Mouse (Mus musculus): ENCODE data around the gene Wipf1. TPM values are rescaled to one million over a fixed set of nuclear protein-coding genes. Genes with fewer than 3 reads are reported as not detected.
A peak's percentile ranks its signal among the peaks of the same experiment; 100 is the strongest.

Wipf1 gene
- total and polyA plus RNA-seq, 2 experiments from 2014 or later = 1.8 to 2.4 TPM

DNA sequence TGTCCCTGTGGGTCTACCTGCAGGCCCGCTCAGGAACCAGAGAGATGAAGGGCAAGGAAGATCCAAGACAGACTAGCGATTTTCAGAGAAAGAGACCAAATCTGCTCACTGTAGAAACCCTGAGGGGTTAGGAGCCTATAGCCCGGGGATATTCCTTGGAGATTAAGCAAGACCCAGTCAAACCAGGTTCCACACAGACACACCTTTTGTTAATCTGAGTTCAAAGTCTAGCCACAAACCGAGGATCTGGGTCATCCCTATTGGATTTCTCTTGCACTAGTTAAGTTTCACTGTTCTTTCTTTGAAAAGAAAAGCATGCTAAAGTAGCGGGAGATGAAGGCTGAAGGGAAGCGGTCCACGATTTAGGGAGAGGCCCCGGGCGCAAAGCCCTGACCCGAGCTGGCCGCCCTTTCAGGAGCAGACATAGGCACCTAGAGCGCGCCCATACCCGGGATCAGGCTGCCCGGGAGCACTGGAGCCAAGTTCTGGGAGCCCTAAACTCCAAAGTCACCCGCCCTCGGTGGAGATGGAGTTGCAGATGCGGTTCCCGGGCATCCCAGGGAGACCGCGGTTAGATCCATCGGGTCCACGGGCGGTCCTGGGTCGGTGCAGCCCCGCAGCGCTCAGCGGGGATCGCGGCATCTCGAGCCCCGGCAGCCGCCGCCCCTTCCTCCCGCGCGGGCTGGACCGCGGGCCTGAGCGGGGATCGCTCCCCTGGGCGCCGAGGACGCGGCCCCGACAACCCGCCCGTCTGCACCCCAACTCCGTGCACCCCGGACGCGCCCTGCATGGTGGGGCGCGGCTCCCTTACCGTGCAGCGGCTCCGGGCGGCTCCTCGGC lies 798 bp downstream of the Wipf1 start:
- TF ChIP-seq CTCF (IDR thresholded peaks at IDR 0.05) = no peak

DNA sequence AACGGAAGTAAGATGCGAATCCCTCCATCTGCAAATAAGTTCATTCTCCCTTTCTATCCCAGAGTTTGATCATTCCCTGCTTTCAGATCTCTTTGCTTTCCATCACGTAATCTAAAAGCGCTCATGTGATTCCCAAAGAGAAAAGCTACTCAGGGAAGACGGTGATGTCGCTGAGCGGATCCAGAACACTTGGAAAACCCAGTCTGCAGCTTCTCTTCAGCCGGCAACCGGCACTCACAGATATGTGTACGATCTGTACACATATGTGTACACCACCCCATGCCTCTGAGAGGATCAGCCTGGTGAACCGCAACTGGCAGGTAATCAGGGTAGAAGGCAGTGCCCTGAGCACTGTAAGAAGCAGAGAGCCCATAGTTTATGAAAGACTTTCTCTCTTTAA lies 1.6 kb downstream of the Wipf1 start:
- no peak for ATAC-seq (ENCODE audit: low FRiP score)
- H3K9me3 ChIP-seq (ENCODE audit: low read length) = no peaks in the 10 kb centered on the region
- H3K27me3 ChIP-seq (ENCODE audit: insufficient read depth, low read length) = 0 out of 2 replicates have a peak, but pooled peaks cover 7% of the 10 kb centered on the region
- peak overlapping the region; percentile 62; the same call in 1 of the 2 replicates for H3K4me3 ChIP-seq (ENCODE audit: low read depth, low read length)
- no peaks in the 10 kb centered on the region for H3K36me3 ChIP-seq (ENCODE audit: insufficient read depth, low read length)
- DNase-seq (ENCODE audit: low spot score) = no peak
- no peaks in the 10 kb centered on the region for H3K4me1 ChIP-seq (ENCODE audit: insufficient read depth, low read length)
- no peak overlapping the region for H3K27ac ChIP-seq (ENCODE audit: low read depth, low read length)
- no peak for TF ChIP-seq CTCF (IDR thresholded peaks at IDR 0.05)
- H3K4me2 ChIP-seq (ENCODE audit: low read depth, low read length, poor library complexity, severe bottlenecking) = peak overlapping the region; percentile 10; the same call in 1 of the 2 replicates
- no peak overlapping the region for H3K9ac ChIP-seq (replicated peaks; ENCODE audit: low read length, poor library complexity, severe bottlenecking)
- WGBS = 83% methylated on average over 11 of the region's 11 CpGs

More for the DNA sequence above, 798 bp downstream of the Wipf1 start:
- Histone ChIP-seq H3K9ac (replicated peaks; ENCODE audit: low read length, poor library complexity, severe bottlenecking) (peak overlapping the region; percentile 50), H3K4me1 (ENCODE audit: insufficient read depth, low read length) (no peaks in the 10 kb centered on the region), H3K4me2 (ENCODE audit: low read depth, low read length, poor library complexity, severe bottlenecking) (peak overlapping the region; percentile 98), H3K36me3 (ENCODE audit: insufficient read depth, low read length) (no peaks in the 10 kb centered on the region), H3K4me3 (ENCODE audit: low read depth, low read length) (peak overlapping the region; percentile 62), H3K27me3 (ENCODE audit: insufficient read depth, low read length) (0 out of 2 replicates have a peak, but pooled peaks cover 7% of the 10 kb centered on the region), H3K27ac (ENCODE audit: low read depth, low read length) (no peak overlapping the region), H3K9me3 (ENCODE audit: low read length) (no peaks in the 10 kb centered on the region)
- 2% methylated on average over 45 of the region's 59 CpGs for WGBS
- ATAC-seq (ENCODE audit: low FRiP score) = peak; percentile 41
- no peak for DNase-seq (ENCODE audit: low spot score)

DNA sequence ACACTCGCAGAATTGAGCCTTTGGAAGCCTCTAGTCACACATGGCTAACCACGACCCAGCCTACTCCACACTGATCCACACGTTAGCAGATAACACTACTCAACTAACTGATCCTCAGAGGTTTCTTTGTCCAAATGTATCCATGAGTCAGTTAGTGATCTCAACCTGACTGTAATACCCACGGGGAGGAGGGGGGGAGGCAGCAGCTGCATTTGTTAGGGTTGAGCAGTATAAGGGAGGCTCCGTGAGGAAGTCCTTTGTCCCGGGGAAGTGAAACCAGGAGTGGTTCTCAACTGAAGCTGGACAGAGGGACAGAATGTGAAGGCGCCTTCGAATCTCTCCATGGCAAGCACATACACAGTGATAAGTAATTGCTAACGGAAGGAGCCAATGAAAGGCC lies 2.8 kb downstream of the Wipf1 start:
- no peak for TF ChIP-seq CTCF (IDR thresholded peaks at IDR 0.05)
- no peak overlapping the region for H3K9ac ChIP-seq (replicated peaks; ENCODE audit: low read length, poor library complexity, severe bottlenecking)
- H3K4me3 ChIP-seq (ENCODE audit: low read depth, low read length) = no peak overlapping the region
- H3K36me3 ChIP-seq (ENCODE audit: insufficient read depth, low read length) = no peaks in the 10 kb centered on the region
- no peak overlapping the region for H3K4me2 ChIP-seq (ENCODE audit: low read depth, low read length, poor library complexity, severe bottlenecking)
- H3K4me1 ChIP-seq (ENCODE audit: insufficient read depth, low read length) = no peaks in the 10 kb centered on the region
- ATAC-seq (ENCODE audit: low FRiP score) (no peak), DNase-seq (ENCODE audit: low spot score) (no peak)
- 74% methylated on average over 9 of the region's 9 CpGs for WGBS
- H3K27ac ChIP-seq (ENCODE audit: low read depth, low read length) = no peak overlapping the region
- 0 out of 2 replicates have a peak, but pooled peaks cover 7% of the 10 kb centered on the region for H3K27me3 ChIP-seq (ENCODE audit: insufficient read depth, low read length)
- H3K9me3 ChIP-seq (ENCODE audit: low read length) = no peaks in the 10 kb centered on the region

DNA sequence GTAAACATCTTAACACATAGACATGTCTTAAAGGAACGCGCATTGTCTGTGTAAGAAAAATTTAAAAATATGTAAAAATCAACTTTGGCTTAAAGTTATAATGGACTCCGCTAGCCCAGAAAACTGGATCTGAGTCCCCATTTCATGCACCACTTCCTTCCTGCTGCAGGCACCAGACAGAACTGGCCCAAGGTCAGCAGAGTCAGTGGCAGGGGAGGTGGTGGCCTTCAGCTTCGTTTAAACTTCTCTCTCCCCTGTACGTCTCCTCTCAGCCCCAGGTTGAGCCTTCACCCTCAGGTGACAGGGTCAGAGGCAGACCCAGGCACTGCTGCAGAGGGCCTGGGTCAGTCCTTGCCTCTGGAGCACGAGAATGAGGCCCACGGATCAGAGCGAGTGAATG lies 6.6 kb downstream of the Wipf1 start:
- TF ChIP-seq CTCF (IDR thresholded peaks at IDR 0.05) = no peak
- no peak for ATAC-seq (ENCODE audit: low FRiP score)
- no peak for DNase-seq (ENCODE audit: low spot score)
- 77% methylated on average over 8 of the region's 8 CpGs for WGBS
- H3K9me3 ChIP-seq (ENCODE audit: low read length) = no peaks in the 10 kb centered on the region
- no peak overlapping the region for H3K4me3 ChIP-seq (ENCODE audit: low read depth, low read length)
- 0 out of 2 replicates have a peak, but pooled peaks cover 4% of the 10 kb centered on the region for H3K27me3 ChIP-seq (ENCODE audit: insufficient read depth, low read length)
- no peak overlapping the region for H3K9ac ChIP-seq (replicated peaks; ENCODE audit: low read length, poor library complexity, severe bottlenecking)
- no peak overlapping the region for H3K27ac ChIP-seq (ENCODE audit: low read depth, low read length)
- no peaks in the 10 kb centered on the region for H3K4me1 ChIP-seq (ENCODE audit: insufficient read depth, low read length)
- no peak overlapping the region for H3K4me2 ChIP-seq (ENCODE audit: low read depth, low read length, poor library complexity, severe bottlenecking)
- no peaks in the 10 kb centered on the region for H3K36me3 ChIP-seq (ENCODE audit: insufficient read depth, low read length)

DNA sequence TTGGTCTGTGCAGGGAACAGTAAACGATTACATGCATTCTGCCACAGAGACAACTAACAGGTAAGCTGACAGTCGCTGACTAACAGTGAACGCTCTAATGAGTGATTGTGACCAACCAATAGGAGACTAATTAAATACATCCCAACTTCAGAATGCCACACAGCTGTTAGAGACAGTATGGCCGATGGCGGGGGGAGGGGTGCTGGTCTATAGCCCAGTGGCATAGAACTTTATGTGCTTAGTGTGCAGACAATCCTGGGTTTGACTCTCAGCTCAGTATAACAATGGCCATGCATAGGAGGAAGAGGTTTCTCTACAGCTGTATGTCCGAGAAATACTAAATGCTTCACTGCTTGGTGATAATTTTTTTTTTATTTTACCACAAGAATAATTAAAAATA lies 7.2 kb downstream of the Wipf1 start:
- Histone ChIP-seq H3K27me3 (ENCODE audit: insufficient read depth, low read length) (no peaks in the 10 kb centered on the region), H3K36me3 (ENCODE audit: insufficient read depth, low read length) (no peaks in the 10 kb centered on the region), H3K27ac (ENCODE audit: low read depth, low read length) (no peak overlapping the region), H3K4me3 (ENCODE audit: low read depth, low read length) (no peak overlapping the region), H3K9ac (replicated peaks; ENCODE audit: low read length, poor library complexity, severe bottlenecking) (no peak overlapping the region), H3K9me3 (ENCODE audit: low read length) (no peaks in the 10 kb centered on the region), H3K4me1 (ENCODE audit: insufficient read depth, low read length) (no peaks in the 10 kb centered on the region), H3K4me2 (ENCODE audit: low read depth, low read length, poor library complexity, severe bottlenecking) (no peak overlapping the region)
- WGBS = 78% methylated on average over 6 of the region's 6 CpGs
- no peak for TF ChIP-seq CTCF (IDR thresholded peaks at IDR 0.05)
- no peak for ATAC-seq (ENCODE audit: low FRiP score)
- no peak for DNase-seq (ENCODE audit: low spot score)

DNA sequence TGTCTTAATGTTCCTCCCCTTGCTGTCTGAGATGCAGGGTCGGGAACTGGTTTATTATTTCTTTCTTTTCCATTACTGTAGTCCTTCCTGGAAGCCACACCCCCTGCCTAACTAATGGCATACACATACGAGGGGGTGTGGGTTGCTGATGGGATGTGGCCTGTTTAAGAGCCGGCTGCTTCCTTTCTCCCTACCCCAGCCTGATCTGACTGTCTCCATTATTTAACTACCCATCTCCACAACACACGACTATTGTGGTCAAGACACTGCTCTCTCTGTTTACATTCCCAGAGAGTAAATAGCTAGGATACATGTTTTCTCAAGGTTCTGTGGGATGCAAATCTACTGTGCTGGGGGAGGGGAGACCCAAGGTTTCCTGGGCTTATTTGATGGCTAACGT lies 7.8 kb downstream of the Wipf1 start:
- Histone ChIP-seq H3K4me2 (ENCODE audit: low read depth, low read length, poor library complexity, severe bottlenecking) (no peak overlapping the region), H3K4me1 (ENCODE audit: insufficient read depth, low read length) (no peaks in the 10 kb centered on the region), H3K27me3 (ENCODE audit: insufficient read depth, low read length) (no peaks in the 10 kb centered on the region), H3K9ac (replicated peaks; ENCODE audit: low read length, poor library complexity, severe bottlenecking) (no peak overlapping the region), H3K36me3 (ENCODE audit: insufficient read depth, low read length) (no peaks in the 10 kb centered on the region), H3K9me3 (ENCODE audit: low read length) (no peaks in the 10 kb centered on the region), H3K4me3 (ENCODE audit: low read depth, low read length) (no peak overlapping the region), H3K27ac (ENCODE audit: low read depth, low read length) (no peak overlapping the region)
- ATAC-seq (ENCODE audit: low FRiP score) (no peak), DNase-seq (ENCODE audit: low spot score) (no peak)
- 44% methylated on average over 5 of the region's 5 CpGs for WGBS
- no peak for TF ChIP-seq CTCF (IDR thresholded peaks at IDR 0.05)
